Mouse (Mus musculus): ENCODE results near the gene 1700003F12Rik. TPM values are rescaled to one million over a fixed set of nuclear protein-coding genes. Genes with fewer than 3 reads are reported as not detected.
A peak's percentile ranks its signal among the peaks of the same experiment; 100 is the strongest.

Gene 1700003F12Rik
- total and polyA plus RNA-seq, 2 experiments from 2014 or later: 2.5 to 5.3 TPM

- no peaks in the 10 kb centered on the region for H3K9me3 ChIP-seq (ENCODE audit: low read length)
- H3K4me2 ChIP-seq (ENCODE audit: low read depth, low read length, poor library complexity, severe bottlenecking): no peak overlapping the region
- no peak overlapping the region for H3K9ac ChIP-seq (replicated peaks; ENCODE audit: low read length, poor library complexity, severe bottlenecking)
- WGBS: 61% methylated on average over 3 of the region's 3 CpGs
- H3K27ac ChIP-seq (ENCODE audit: low read depth, low read length): no peak overlapping the region
- ATAC-seq (ENCODE audit: low FRiP score): no peak
- H3K4me3 ChIP-seq (ENCODE audit: low read depth, low read length): no peak overlapping the region
- peaks cover 16% of the 10 kb centered on the region for H3K36me3 ChIP-seq (ENCODE audit: insufficient read depth, low read length)
- peak; percentile 85 for TF ChIP-seq CTCF (IDR thresholded peaks at IDR 0.05)
- H3K4me1 ChIP-seq (ENCODE audit: insufficient read depth, low read length): no peaks in the 10 kb centered on the region
- H3K27me3 ChIP-seq (ENCODE audit: insufficient read depth, low read length): no peaks in the 10 kb centered on the region
- peak; percentile 77 for DNase-seq (ENCODE audit: low spot score)
Observed at GRCm38 (mm10) chr2:154539720-154540119, 7.2 kb upstream of the 1700003F12Rik start.

GRCm38 (mm10) chr2:154541630-154542029 lies 5.3 kb upstream of the 1700003F12Rik start:
- Histone ChIP-seq H3K9ac (replicated peaks; ENCODE audit: low read length, poor library complexity, severe bottlenecking) (no peak overlapping the region), H3K9me3 (ENCODE audit: low read length) (no peaks in the 10 kb centered on the region), H3K27me3 (ENCODE audit: insufficient read depth, low read length) (no peaks in the 10 kb centered on the region), H3K4me2 (ENCODE audit: low read depth, low read length, poor library complexity, severe bottlenecking) (no peak overlapping the region), H3K27ac (ENCODE audit: low read depth, low read length) (no peak overlapping the region), H3K4me3 (ENCODE audit: low read depth, low read length) (no peak overlapping the region), H3K36me3 (ENCODE audit: insufficient read depth, low read length) (peaks cover under 1% of the 10 kb centered on the region; the same call in 1 of the 2 replicates), H3K4me1 (ENCODE audit: insufficient read depth, low read length) (no peaks in the 10 kb centered on the region)
- DNase-seq (ENCODE audit: low spot score) (no peak), ATAC-seq (ENCODE audit: low FRiP score) (no peak)
- 90% methylated on average over 2 of the region's 2 CpGs for WGBS
- peak; percentile 33; the same call in 1 of the 2 replicates for TF ChIP-seq CTCF (IDR thresholded peaks at IDR 0.05)

GRCm38 (mm10) chr2:154543567-154544347 lies 3.1 kb upstream of the 1700003F12Rik start:
- ATAC-seq (ENCODE audit: low FRiP score): peak; percentile 83
- Histone ChIP-seq H3K4me2 (ENCODE audit: low read depth, low read length, poor library complexity, severe bottlenecking) (no peak overlapping the region), H3K9me3 (ENCODE audit: low read length) (no peaks in the 10 kb centered on the region), H3K9ac (replicated peaks; ENCODE audit: low read length, poor library complexity, severe bottlenecking) (no peak overlapping the region), H3K4me1 (ENCODE audit: insufficient read depth, low read length) (no peaks in the 10 kb centered on the region), H3K27me3 (ENCODE audit: insufficient read depth, low read length) (no peaks in the 10 kb centered on the region), H3K27ac (ENCODE audit: low read depth, low read length) (peak overlapping the region; percentile 43; the same call in 1 of the 2 replicates), H3K4me3 (ENCODE audit: low read depth, low read length) (no peak overlapping the region), H3K36me3 (ENCODE audit: insufficient read depth, low read length) (no peaks in the 10 kb centered on the region)
- peak; percentile 94 for DNase-seq (ENCODE audit: low spot score)
- WGBS: 76% methylated on average over 9 of the region's 9 CpGs
- TF ChIP-seq CTCF (IDR thresholded peaks at IDR 0.05): 0 out of 2 replicates have a peak, but pooled peaks have one; percentile 9

- DNase-seq (ENCODE audit: low spot score) (no peak), ATAC-seq (ENCODE audit: low FRiP score) (no peak)
- H3K27me3 ChIP-seq (ENCODE audit: insufficient read depth, low read length): no peaks in the 10 kb centered on the region
- H3K9me3 ChIP-seq (ENCODE audit: low read length): no peaks in the 10 kb centered on the region
- H3K36me3 ChIP-seq (ENCODE audit: insufficient read depth, low read length): no peaks in the 10 kb centered on the region
- H3K4me3 ChIP-seq (ENCODE audit: low read depth, low read length): no peak overlapping the region
- no peak overlapping the region for H3K27ac ChIP-seq (ENCODE audit: low read depth, low read length)
- WGBS: 61% methylated on average over 3 of the region's 3 CpGs
- no peak overlapping the region for H3K9ac ChIP-seq (replicated peaks; ENCODE audit: low read length, poor library complexity, severe bottlenecking)
- TF ChIP-seq CTCF (IDR thresholded peaks at IDR 0.05): no peak
- peaks cover 14% of the 10 kb centered on the region; the same call in 1 of the 2 replicates for H3K4me1 ChIP-seq (ENCODE audit: insufficient read depth, low read length)
- H3K4me2 ChIP-seq (ENCODE audit: low read depth, low read length, poor library complexity, severe bottlenecking): peak overlapping the region; percentile 77
Observed at GRCm38 (mm10) chr2:154548688-154549087, 1.8 kb downstream of the 1700003F12Rik start.

- DNase-seq (ENCODE audit: low spot score): peak; percentile 77
- Histone ChIP-seq H3K4me2 (ENCODE audit: low read depth, low read length, poor library complexity, severe bottlenecking) (peak overlapping the region; percentile 77), H3K9ac (replicated peaks; ENCODE audit: low read length, poor library complexity, severe bottlenecking) (peak overlapping the region; percentile 56), H3K27me3 (ENCODE audit: insufficient read depth, low read length) (no peaks in the 10 kb centered on the region), H3K27ac (ENCODE audit: low read depth, low read length) (no peak overlapping the region), H3K9me3 (ENCODE audit: low read length) (no peaks in the 10 kb centered on the region), H3K4me1 (ENCODE audit: insufficient read depth, low read length) (peaks cover 14% of the 10 kb centered on the region; the same call in 1 of the 2 replicates), H3K36me3 (ENCODE audit: insufficient read depth, low read length) (no peaks in the 10 kb centered on the region), H3K4me3 (ENCODE audit: low read depth, low read length) (peak overlapping the region; percentile 42)
- TF ChIP-seq CTCF (IDR thresholded peaks at IDR 0.05): no peak
- 3% methylated on average over 45 of the region's 48 CpGs for WGBS
- ATAC-seq (ENCODE audit: low FRiP score): peak; percentile 75
Observed at GRCm38 (mm10) chr2:154549127-154549885, 2.4 kb downstream of the 1700003F12Rik start.

GRCm38 (mm10) chr2:154549886-154550189 lies 3.0 kb downstream of the 1700003F12Rik start:
- peak; percentile 51 for TF ChIP-seq CTCF (IDR thresholded peaks at IDR 0.05)
- ATAC-seq (ENCODE audit: low FRiP score) (no peak), DNase-seq (ENCODE audit: low spot score) (no peak)
- Histone ChIP-seq H3K27ac (ENCODE audit: low read depth, low read length) (no peak overlapping the region), H3K9ac (replicated peaks; ENCODE audit: low read length, poor library complexity, severe bottlenecking) (peak overlapping the region; percentile 56; the same call in 1 of the 2 replicates), H3K4me2 (ENCODE audit: low read depth, low read length, poor library complexity, severe bottlenecking) (peak overlapping the region; percentile 77), H3K9me3 (ENCODE audit: low read length) (no peaks in the 10 kb centered on the region), H3K4me3 (ENCODE audit: low read depth, low read length) (peak overlapping the region; percentile 42), H3K27me3 (ENCODE audit: insufficient read depth, low read length) (no peaks in the 10 kb centered on the region), H3K36me3 (ENCODE audit: insufficient read depth, low read length) (no peaks in the 10 kb centered on the region), H3K4me1 (ENCODE audit: insufficient read depth, low read length) (peaks cover 14% of the 10 kb centered on the region; the same call in 1 of the 2 replicates)
- WGBS: 12% methylated on average over 20 of the region's 20 CpGs
